Mouse (Mus musculus) megakaryocyte, embryonic 14.5 days (primary cell): ENCODE data around the gene Ercc1.

Experiments used
- FLI1 ChIP-seq: IDR thresholded peaks from 2 replicates; pipeline ENCODE4 v1.6.1; 2012; ENCODE audit warnings: low read length, inconsistent platforms, mixed read lengths
- GATA1 ChIP-seq: IDR thresholded peaks from 3 replicates; pipeline ENCODE4 v1.6.1; 2012; ENCODE audit warnings: mixed read lengths, low read length, inconsistent platforms, borderline replicate concordance

DNA sequence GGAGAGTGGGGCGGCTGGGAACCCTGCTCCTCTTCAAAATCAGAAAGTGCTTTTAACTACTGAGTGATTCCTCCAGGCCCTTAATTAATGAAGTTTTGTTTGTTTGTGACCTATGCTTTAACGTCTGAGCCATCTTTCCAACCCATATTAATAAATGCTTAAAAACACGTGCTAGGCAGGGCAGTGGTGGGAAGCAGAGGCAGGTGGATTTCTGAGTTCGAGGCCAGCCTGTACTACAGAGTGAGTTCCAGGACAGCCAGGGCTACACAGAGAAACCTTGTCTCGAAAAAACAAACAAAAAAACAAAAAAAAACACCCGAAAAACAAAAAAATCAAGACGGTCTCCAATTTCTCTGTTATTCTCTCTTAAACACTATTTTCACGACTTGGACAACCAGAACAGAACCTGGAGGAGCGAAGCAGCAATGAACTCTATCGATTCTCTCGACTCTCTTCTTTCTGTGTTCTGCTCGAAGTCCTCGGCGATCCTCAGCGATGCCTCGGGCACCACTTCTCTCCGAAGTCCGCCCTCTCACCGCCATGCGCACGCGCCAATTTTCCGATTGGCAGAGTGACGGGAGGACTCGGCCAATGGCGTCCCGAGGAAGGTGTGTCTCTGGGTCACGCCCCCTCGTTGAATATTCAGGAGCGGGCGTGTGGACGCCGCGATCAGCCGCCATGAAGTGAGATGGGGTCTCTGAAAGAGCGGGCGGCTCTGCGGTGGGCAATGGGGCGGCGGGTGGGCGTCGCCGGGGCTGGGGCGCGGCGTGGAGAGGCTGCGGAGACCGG lies 37.0 kb downstream of the Ercc1 start, which contains the start of gene Ercc2:
- TF ChIP-seq GATA1: no peak
- no peak for TF ChIP-seq FLI1
